Mouse (Mus musculus) forebrain, embryonic 11.5 days (tissue): ENCODE results near the gene Tmprss2. TPM values are rescaled to one million over a fixed set of nuclear protein-coding genes. Genes with fewer than 3 reads are reported as not detected.

Source experiments
- ATAC-seq: fragments of 200-750 bp; cut with Nextera tagmentation; replicated peaks from 2 replicates; pipeline ENCODE4 v1.8.0; 2017; ENCODE audit warnings: moderate TSS enrichment; ENCODE audit not compliant: low FRiP score
- DNase-seq: peaks from one replicate; pipeline ENCODE4 v3.0.0-alpha.2; 2017; ENCODE audit warnings: low spot score
- H3K27ac ChIP-seq: fragments of 300-500 bp; sonication (generic); 2 replicates; pipeline ENCODE4 v1.5.1; 2014; ENCODE audit warnings: low read depth, low read length
- H3K27me3 ChIP-seq: fragments of 300-500 bp; sonication (generic); 2 replicates; pipeline ENCODE4 v1.6.1; 2014; ENCODE audit warnings: mild to moderate bottlenecking, low read length, mixed read lengths; ENCODE audit not compliant: control insufficient read depth, insufficient read depth
- H3K36me3 ChIP-seq: fragments of 300-500 bp; sonication (generic); 2 replicates; pipeline ENCODE4 v1.6.1; 2014; ENCODE audit warnings: mild to moderate bottlenecking, low read length, moderate library complexity, mixed read lengths; ENCODE audit not compliant: control insufficient read depth, insufficient read depth
- H3K4me1 ChIP-seq: fragments of 300-500 bp; sonication (generic); replicated peaks from 2 replicates; pipeline ENCODE4 v1.6.1; 2014; ENCODE audit warnings: low read length, mixed read lengths; ENCODE audit not compliant: control insufficient read depth, insufficient read depth
- H3K4me2 ChIP-seq: fragments of 300-500 bp; sonication (generic); 2 replicates; pipeline ENCODE4 v1.6.1; 2014; ENCODE audit warnings: low read depth, mild to moderate bottlenecking, low read length, moderate library complexity, mixed read lengths; ENCODE audit not compliant: severe bottlenecking
- H3K4me3 ChIP-seq: fragments of 300-500 bp; sonication (generic); 2 replicates; pipeline ENCODE4 v1.5.1; 2014; ENCODE audit warnings: low read depth, low read length
- H3K9ac ChIP-seq: fragments of 300-500 bp; sonication (generic); 2 replicates; pipeline ENCODE4 v1.6.1; 2014; ENCODE audit warnings: low read length
- H3K9me3 ChIP-seq: fragments of 300-500 bp; sonication (generic); 2 replicates; pipeline ENCODE4 v1.6.1; 2016; ENCODE audit warnings: low read length, mixed read lengths; ENCODE audit not compliant: control insufficient read depth
- WGBS: fragments of 180-500 bp; shearing (Covaris S2); extraction: QIAGEN DNeasy Blood & Tissue Kit; methylation state at CpG from one replicate; pipeline ENCODE4 v1.1.7; 2014; 5-methylcytosine and 5-hydroxymethylcytosine counted together
- polyA plus RNA-seq: library from polyadenylated mRNA; unstranded; fragments of >200 nt; fragmentation: Nextera tagmentation; extraction: Ambion mirVana; gene quantifications from 2 replicates; pipeline ENCODE4 v1.2.1, GENCODE M21; 2014

Tmprss2 gene
- polyA plus RNA-seq, 1 experiment from 2014 or later = 0.05 TPM

DNA sequence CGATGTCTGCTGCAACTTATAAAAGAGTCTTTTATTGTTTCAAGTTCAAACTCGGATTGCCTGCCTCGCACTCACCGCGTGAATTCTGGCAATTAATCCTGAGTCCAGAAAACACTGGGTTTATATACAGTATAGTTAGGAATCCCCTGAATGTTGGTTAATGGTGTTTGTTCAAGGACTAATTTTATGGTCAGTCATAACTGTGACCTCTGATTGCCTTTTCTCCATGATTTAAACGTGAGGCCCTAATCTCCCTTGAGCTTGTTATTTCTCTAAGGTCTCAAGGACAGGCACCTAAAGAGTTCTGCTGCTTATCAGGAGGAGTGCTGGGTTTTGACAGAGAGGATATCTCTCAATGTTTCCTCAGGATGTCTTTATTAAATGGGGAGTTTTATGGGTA lies 89.0 kb downstream of the Tmprss2 start:
- H3K9me3 ChIP-seq = no peaks in the 10 kb centered on the region
- H3K9ac ChIP-seq = no peak overlapping the region
- H3K4me1 ChIP-seq = no peaks in the 10 kb centered on the region
- H3K27me3 ChIP-seq = no peaks in the 10 kb centered on the region
- ATAC-seq (no peak), DNase-seq (no peak)
- H3K4me3 ChIP-seq = no peak overlapping the region
- WGBS = 87% methylated on average over 6 of the region's 6 CpGs
- H3K27ac ChIP-seq = no peak overlapping the region
- H3K36me3 ChIP-seq = no peaks in the 10 kb centered on the region
- no peak overlapping the region for H3K4me2 ChIP-seq

DNA sequence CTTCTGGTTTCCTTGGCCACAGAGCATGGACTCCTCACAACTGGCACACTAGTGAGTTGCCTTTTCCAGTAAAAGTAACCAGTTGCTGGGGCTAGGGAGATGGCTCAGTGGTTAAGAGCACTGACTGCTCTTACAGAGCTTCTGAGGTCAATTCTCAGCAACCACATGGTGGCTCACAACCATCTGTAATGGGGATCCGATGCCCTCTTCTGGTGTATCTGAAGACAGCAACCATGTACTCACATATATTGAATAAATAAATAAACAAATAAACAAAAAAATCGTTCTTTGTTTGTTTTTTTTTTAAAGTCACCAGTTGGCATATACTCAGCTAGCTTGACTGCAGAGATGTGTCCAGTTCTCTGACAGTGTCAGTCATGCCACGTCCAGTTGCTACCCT lies 94.7 kb downstream of the Tmprss2 start:
- no peak for ATAC-seq
- DNase-seq = no peak
- Histone ChIP-seq H3K4me1 (no peaks in the 10 kb centered on the region), H3K9ac (no peak overlapping the region), H3K4me3 (no peak overlapping the region), H3K27me3 (no peaks in the 10 kb centered on the region), H3K4me2 (no peak overlapping the region), H3K9me3 (no peaks in the 10 kb centered on the region), H3K36me3 (no peaks in the 10 kb centered on the region), H3K27ac (no peak overlapping the region)
- WGBS = 80% methylated on average over 3 of the region's 3 CpGs

Other genes with a start within 250 kb of the Tmprss2 start
- not detected in 2 replicates for gene Mx1, start 148.3 kb downstream of the Tmprss2 start, polyA plus RNA-seq
- gene Fam3b, start 96.4 kb downstream of the Tmprss2 start, polyA plus RNA-seq = not detected in 2 replicates
- gene Ripk4, start 152.6 kb upstream of the Tmprss2 start, polyA plus RNA-seq = 1.6 and 1.7 TPM in 2 replicates
- gene Prdm15, start 240.7 kb upstream of the Tmprss2 start, polyA plus RNA-seq = 19.0 and 20.0 TPM in 2 replicates